Mouse (Mus musculus) lung, embryonic 16.5 days (tissue): ENCODE measurements at regions not wholly inside any gene's neighbourhood (a gene's known extent, or its start where the extent isn't known, plus 50 kb on each side); places are given as distances from the start of the nearest gene placed in this dataset.

Experiments
- ATAC-seq: fragments of 200-750 bp; cut with Nextera tagmentation; 2 replicates; pipeline ENCODE4 v1.8.0; 2017; ENCODE audit warnings: low read depth, mild to moderate bottlenecking, moderate library complexity
- H3K27ac ChIP-seq: fragments of 300-500 bp; sonication (generic); 2 replicates; pipeline ENCODE4 v1.5.1; 2014; ENCODE audit warnings: mild to moderate bottlenecking, control low read depth, low read length
- H3K27me3 ChIP-seq: fragments of 300-500 bp; sonication (generic); 2 replicates; pipeline ENCODE4 v1.6.1; 2014; ENCODE audit warnings: low read depth, low read length, mixed read lengths; ENCODE audit not compliant: control insufficient read depth, insufficient read depth
- H3K36me3 ChIP-seq: fragments of 300-500 bp; sonication (generic); 2 replicates; pipeline ENCODE4 v1.6.1; 2014; ENCODE audit warnings: low read length; ENCODE audit not compliant: control insufficient read depth, insufficient read depth
- H3K4me1 ChIP-seq: fragments of 300-500 bp; sonication (generic); replicated peaks from 2 replicates; pipeline ENCODE4 v1.6.1; 2014; ENCODE audit warnings: low read length, mixed read lengths; ENCODE audit not compliant: control insufficient read depth, insufficient read depth
- H3K4me2 ChIP-seq: fragments of 300-500 bp; sonication (generic); 2 replicates; pipeline ENCODE4 v1.6.1; 2014; ENCODE audit warnings: low read depth, low read length, control low read depth
- H3K4me3 ChIP-seq: fragments of 300-500 bp; sonication (generic); 2 replicates; pipeline ENCODE4 v1.5.1; 2014; ENCODE audit warnings: mild to moderate bottlenecking, low read length, control low read depth
- H3K9ac ChIP-seq: fragments of 300-500 bp; sonication (generic); 2 replicates; pipeline ENCODE4 v1.6.1; 2014; ENCODE audit warnings: low read length, control low read depth
- H3K9me3 ChIP-seq: fragments of 300-500 bp; sonication (generic); 2 replicates; pipeline ENCODE4 v1.6.1; 2016; ENCODE audit warnings: low read length; ENCODE audit not compliant: control insufficient read depth
- WGBS: fragments of 180-500 bp; shearing (Covaris S2); extraction: QIAGEN DNeasy Blood & Tissue Kit; methylation state at CpG from one replicate; pipeline ENCODE4 v1.1.7; 2014; 5-methylcytosine and 5-hydroxymethylcytosine counted together

DNA sequence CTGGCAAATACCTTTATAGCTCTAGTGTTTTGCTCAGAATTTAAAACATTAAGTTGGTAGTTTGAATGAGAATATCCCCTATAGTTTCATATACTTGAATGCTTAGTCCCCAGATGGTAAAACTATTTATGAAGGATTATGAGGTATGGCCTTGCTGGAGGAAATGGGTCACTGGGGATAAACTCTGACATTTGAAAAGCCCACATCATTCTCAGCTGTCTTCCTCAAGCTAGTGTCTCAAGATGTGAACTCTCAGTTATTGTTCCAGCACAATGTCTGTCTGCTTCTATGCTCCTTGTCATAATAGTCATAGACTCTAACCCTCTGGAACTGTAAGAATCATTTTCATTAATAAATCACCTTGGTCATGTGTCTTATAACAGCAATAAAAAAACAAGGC lies 2004.1 kb upstream of the Gm8797 start:
- no peak overlapping the region for H3K4me3 ChIP-seq
- H3K4me2 ChIP-seq, result no peak overlapping the region
- no peak overlapping the region for H3K27ac ChIP-seq
- ATAC-seq, result no peak
- no peaks in the 10 kb centered on the region for H3K36me3 ChIP-seq
- no peaks in the 10 kb centered on the region for H3K4me1 ChIP-seq
- H3K27me3 ChIP-seq, result no peaks in the 10 kb centered on the region
- no peaks in the 10 kb centered on the region for H3K9me3 ChIP-seq
- no peak overlapping the region for H3K9ac ChIP-seq

DNA sequence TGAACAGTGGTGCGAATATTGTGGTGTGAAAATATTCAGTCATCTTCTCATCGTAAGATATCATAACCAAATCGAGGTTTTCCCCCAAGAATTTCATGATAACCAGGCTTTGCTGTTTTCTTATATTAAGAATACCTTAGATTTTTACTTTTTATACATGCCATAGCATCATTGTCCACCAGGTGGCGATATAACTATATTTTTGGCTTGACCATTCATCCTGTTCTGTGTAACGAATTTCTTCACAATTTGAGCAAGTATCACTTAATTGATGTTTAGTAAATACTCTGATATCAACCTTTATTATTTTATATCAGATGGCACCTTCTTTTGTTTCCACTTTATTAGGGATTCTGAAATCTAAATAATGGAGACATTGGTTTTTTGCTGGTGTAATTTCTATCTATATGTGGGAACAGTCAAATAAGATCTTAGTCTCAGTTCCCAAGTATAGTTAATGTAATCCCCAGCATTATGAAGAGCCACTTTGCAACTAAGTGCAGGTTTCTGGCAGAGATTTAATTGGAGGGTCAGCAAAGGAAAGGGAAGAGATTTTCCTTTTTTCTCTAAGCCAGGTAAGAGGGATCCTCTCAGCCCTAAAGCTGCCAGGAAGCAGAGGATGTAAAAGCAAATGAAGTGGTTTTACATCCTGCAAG lies 1998.9 kb upstream of the Gm8797 start:
- 0 out of 2 replicates have a peak, but pooled peaks have one; percentile 26 for ATAC-seq
- WGBS, result 9% methylated on average over 5 of the region's 5 CpGs

DNA sequence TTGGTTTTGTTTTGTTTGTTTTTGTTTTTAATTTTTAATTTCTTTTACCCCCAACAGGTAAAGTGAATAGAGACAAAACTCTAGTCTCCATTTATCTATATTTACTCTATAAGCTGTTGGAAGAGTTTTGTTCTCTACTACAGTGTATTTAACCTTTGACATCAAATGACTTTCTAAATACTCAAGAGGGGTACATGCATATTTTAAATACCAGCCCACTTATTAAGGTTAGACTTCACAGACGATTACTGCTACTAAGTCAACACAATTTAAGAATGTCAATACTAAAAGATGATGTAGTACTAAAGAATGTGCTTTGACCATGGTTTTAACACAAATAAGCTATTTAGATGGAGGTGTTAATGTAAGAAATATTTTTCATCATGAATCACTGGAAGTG lies 1989.3 kb upstream of the Gm8797 start:
- WGBS, result 20% methylated on average over 1 of the region's 1 CpGs
- Histone ChIP-seq H3K9ac (no peak overlapping the region), H3K27me3 (no peaks in the 10 kb centered on the region), H3K4me2 (no peak overlapping the region), H3K9me3 (no peaks in the 10 kb centered on the region), H3K4me3 (no peak overlapping the region), H3K4me1 (no peaks in the 10 kb centered on the region), H3K36me3 (no peaks in the 10 kb centered on the region), H3K27ac (no peak overlapping the region)
- ATAC-seq, result peak; percentile 88

More for the DNA sequence above, 1998.9 kb upstream of the Gm8797 start:
- Histone ChIP-seq H3K4me2 (no peak overlapping the region), H3K4me1 (no peaks in the 10 kb centered on the region), H3K9ac (no peak overlapping the region), H3K9me3 (no peaks in the 10 kb centered on the region), H3K27ac (no peak overlapping the region), H3K27me3 (no peaks in the 10 kb centered on the region), H3K4me3 (no peak overlapping the region), H3K36me3 (no peaks in the 10 kb centered on the region)

DNA sequence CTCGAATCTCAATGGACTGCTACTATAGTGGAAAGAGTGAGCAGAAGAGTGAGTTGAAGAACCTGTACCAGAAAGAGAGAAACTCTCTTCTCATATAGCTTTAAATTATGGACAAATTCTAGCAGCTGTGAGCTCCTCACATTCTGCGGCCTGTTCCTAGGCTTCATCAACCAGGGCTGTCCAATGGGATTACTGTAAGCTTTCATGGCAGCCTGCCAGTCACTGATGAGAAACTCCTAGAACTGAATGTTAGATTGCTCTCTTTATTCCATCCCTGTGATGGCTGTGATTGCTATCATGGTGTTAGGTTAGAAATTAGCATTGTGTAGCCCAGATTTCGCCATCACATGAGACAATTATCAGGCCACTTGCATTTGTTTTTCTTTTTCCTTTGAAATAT lies 1966.4 kb upstream of the Gm8797 start:
- Histone ChIP-seq H3K4me3 (no peak overlapping the region), H3K27ac (no peak overlapping the region), H3K4me1 (no peaks in the 10 kb centered on the region), H3K9ac (no peak overlapping the region), H3K4me2 (no peak overlapping the region), H3K9me3 (no peaks in the 10 kb centered on the region), H3K36me3 (no peaks in the 10 kb centered on the region), H3K27me3 (no peaks in the 10 kb centered on the region)
- ATAC-seq, result no peak
- 70% methylated on average over 3 of the region's 3 CpGs for WGBS

DNA sequence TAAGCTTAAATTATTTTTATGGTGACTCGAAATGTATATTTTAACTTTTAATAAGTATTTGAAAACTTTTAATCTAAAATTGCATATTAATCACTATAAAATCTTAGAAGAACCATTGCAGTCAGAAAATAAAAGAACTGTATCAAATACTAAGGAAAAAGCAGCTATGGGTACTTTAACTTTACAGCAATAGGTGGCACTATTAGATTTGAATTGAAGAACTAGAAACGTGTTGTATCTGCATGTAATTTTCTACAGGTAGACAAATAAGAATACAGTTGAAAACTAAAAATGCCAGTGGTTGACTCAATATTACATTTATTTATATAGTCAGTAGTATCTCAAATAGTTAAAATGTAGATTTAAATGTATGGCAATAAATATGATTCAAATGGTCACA lies 1964.6 kb upstream of the Gm8797 start:
- Histone ChIP-seq H3K27ac (no peak overlapping the region), H3K4me2 (no peak overlapping the region), H3K27me3 (no peaks in the 10 kb centered on the region), H3K4me1 (no peaks in the 10 kb centered on the region), H3K4me3 (no peak overlapping the region), H3K9me3 (no peaks in the 10 kb centered on the region), H3K36me3 (no peaks in the 10 kb centered on the region), H3K9ac (no peak overlapping the region)
- ATAC-seq, result no peak
- WGBS, result 50% methylated on average over 2 of the region's 2 CpGs

DNA sequence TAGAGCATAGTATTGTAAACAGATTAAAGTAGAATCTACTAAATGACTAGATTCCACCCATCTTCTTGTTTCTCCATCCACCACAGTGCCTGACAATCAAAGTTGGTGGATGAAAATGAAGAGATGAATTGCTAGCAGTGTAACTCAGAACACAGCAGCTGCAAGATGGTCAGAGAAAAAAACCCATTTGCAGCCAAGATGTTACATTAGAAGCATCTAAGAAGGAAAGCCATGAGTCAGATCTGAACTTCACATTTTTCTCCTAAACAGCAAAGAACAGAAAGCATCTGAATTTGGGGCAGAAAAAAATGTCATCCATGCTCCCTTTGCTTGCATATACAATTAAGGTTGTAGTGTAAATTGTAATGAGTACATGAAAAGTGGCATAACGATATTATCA lies 1942.8 kb upstream of the Gm8797 start:
- no peak overlapping the region for H3K27ac ChIP-seq
- no peaks in the 10 kb centered on the region for H3K36me3 ChIP-seq
- H3K9ac ChIP-seq, result no peak overlapping the region
- no peak for ATAC-seq
- H3K9me3 ChIP-seq, result no peaks in the 10 kb centered on the region
- no peak overlapping the region for H3K4me2 ChIP-seq
- WGBS, result 75% methylated on average over 1 of the region's 1 CpGs
- no peaks in the 10 kb centered on the region for H3K27me3 ChIP-seq
- H3K4me3 ChIP-seq, result no peak overlapping the region
- no peaks in the 10 kb centered on the region for H3K4me1 ChIP-seq

DNA sequence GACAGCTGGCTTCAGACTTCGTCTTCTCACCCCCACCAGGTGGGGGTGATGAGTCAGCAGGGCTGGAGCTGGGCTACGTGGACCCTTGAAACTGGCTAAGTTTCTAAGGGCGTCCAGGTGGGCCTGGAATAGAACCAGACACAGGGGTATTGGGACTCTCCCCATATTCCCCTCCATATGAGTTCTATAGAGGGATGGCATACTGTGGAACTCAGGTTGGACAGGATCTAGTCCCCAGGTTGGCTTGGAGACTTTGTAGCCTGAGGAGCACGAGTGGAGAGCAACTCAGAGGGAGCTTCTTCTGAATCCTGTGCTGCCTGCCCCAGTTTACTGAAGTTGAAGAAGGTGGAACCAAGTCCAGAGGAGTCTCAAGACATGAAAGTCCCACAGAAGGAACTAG lies 1921.6 kb upstream of the Gm8797 start:
- no peak for ATAC-seq

DNA sequence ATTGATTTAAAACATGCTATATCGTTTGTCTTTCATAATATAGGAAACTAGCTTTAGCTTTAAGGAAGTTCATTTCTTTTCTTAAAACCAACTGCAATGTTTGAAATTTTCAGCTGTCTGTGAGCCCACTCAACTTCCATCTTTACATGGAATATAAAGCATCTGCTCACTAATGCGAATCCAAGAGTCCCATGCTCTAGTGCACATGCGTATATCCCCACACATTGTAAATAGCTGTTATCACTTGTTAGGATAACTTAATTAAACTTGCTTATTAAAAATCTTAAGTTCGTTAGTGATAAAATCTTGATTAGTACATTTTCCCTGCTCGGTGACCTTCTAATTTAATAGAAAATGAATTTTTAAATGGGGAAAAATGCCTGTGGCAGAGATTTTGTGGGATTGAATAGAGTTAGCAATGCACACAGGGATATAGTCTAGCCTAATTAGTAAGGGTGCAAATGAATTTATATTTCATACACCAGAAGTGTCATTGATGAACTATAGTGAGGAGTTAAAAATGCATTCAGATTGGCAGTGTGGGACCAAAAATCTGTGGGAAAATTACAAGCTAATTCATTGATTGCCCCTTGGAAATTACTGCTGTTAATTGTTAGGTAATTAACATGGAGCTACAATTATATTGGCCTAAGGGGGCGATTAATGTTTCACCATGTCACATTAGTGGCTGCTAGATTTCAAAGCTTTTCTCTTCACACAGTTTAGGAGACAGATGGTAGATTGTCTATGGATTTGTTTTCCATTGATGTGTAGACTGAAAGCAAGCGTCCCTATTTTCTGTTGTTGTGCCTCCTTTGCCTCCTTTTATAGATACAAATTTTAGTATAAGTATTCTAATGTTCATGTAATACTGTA lies 1919.0 kb upstream of the Gm8797 start:
- H3K4me1 ChIP-seq, result no peaks in the 10 kb centered on the region
- no peak overlapping the region for H3K9ac ChIP-seq
- H3K27ac ChIP-seq, result no peak overlapping the region
- H3K4me3 ChIP-seq, result no peak overlapping the region
- no peaks in the 10 kb centered on the region for H3K27me3 ChIP-seq
- H3K36me3 ChIP-seq, result no peaks in the 10 kb centered on the region
- 84% methylated on average over 7 of the region's 7 CpGs for whole genome bisulfite sequencing
- no peak overlapping the region for H3K4me2 ChIP-seq
- no peaks in the 10 kb centered on the region for H3K9me3 ChIP-seq
- no peak for ATAC-seq

More for the DNA sequence above, 1921.6 kb upstream of the Gm8797 start:
- H3K36me3 ChIP-seq, result no peaks in the 10 kb centered on the region
- H3K9ac ChIP-seq, result no peak overlapping the region
- H3K4me1 ChIP-seq, result no peaks in the 10 kb centered on the region
- no peak overlapping the region for H3K27ac ChIP-seq
- no peaks in the 10 kb centered on the region for H3K27me3 ChIP-seq
- WGBS, result 66% methylated on average over 4 of the region's 4 CpGs
- no peaks in the 10 kb centered on the region for H3K9me3 ChIP-seq
- no peak overlapping the region for H3K4me3 ChIP-seq
- H3K4me2 ChIP-seq, result no peak overlapping the region
